In the genomic region with DNA sequence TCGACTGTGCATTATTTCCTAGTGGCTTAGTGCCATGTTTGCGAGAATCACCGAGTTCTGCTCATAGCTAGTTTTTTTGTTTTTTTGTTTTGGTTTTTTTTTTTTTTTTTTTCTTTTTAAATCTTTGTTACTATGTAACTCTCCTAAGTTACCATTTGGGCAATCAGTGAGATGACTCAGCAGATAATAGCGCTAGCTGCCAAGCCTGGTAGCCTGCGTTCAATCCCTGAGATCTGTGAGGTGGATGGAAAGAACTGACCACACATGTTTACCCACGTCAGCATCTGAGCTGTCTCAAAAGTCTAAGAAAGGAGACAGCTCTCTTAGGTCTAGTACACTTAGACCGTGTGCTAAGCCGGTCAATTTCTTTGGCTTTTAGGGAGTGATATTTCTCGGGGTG, we compare ENCODE assay signal across 13 mouse cellular contexts.
DNase-seq lines count a peak whose midpoint lies in the region; ATAC-seq and TF ChIP-seq lines count a peak whose summit lies in the region.
"Had no signal": no experiment of that assay in that cellular context is flagged by ENCODE, and none has a peak within 500 bp of the region (broad histone marks: within the 10 kb centered on the region; RNA-seq: fewer than 3 reads in every experiment).

No protein-coding gene starts in this region.

- TF ChIP-seq CTCF in midbrain, postnatal 0 days (IDR thresholded peaks at IDR 0.05): no peak
- no peak for TF ChIP-seq CTCF in stomach, postnatal 0 days (IDR thresholded peaks at IDR 0.05; ENCODE audit: low read depth)

- H3K4me3 ChIP-seq in hindbrain, embryonic 15.5 days: no peak overlapping the region
- H3K4me3 ChIP-seq in hindbrain, embryonic 10.5 days: no peak overlapping the region
- H3K4me3 ChIP-seq in midbrain, embryonic 14.5 days (replicated peaks; ENCODE audit: low read depth, low read length): no peak overlapping the region
- no peak overlapping the region for H3K4me3 ChIP-seq in midbrain, postnatal 0 days (ENCODE audit: low read depth, low read length)
- no peak overlapping the region for H3K4me3 ChIP-seq in hindbrain, embryonic 16.5 days (ENCODE audit: low read length)
- no peak overlapping the region for H3K4me3 ChIP-seq in stomach, postnatal 0 days (ENCODE audit: low read depth, low read length)
- H3K4me3 ChIP-seq: liver, embryonic 15.5 days had no signal

- H3K4me2 ChIP-seq in hindbrain, embryonic 15.5 days: no peak overlapping the region
- no peak overlapping the region for H3K4me2 ChIP-seq in midbrain, embryonic 14.5 days (ENCODE audit: low read length)
- no peak overlapping the region for H3K4me2 ChIP-seq in midbrain, postnatal 0 days (ENCODE audit: low read depth, low read length, poor library complexity, severe bottlenecking)
- no peak overlapping the region for H3K4me2 ChIP-seq in hindbrain, embryonic 16.5 days (ENCODE audit: low read length)
- no peak overlapping the region for H3K4me2 ChIP-seq in stomach, postnatal 0 days (replicated peaks; ENCODE audit: low read depth)
- H3K4me2 ChIP-seq: liver, embryonic 15.5 days had no signal

- no peaks in the 10 kb centered on the region for H3K27me3 ChIP-seq in hindbrain, embryonic 15.5 days
- H3K27me3 ChIP-seq in hindbrain, embryonic 10.5 days (ENCODE audit: insufficient read depth, poor library complexity, severe bottlenecking): no peaks in the 10 kb centered on the region
- H3K27me3 ChIP-seq in midbrain, embryonic 14.5 days (ENCODE audit: control insufficient read depth, insufficient read depth, low read length): no peaks in the 10 kb centered on the region
- H3K27me3 ChIP-seq in midbrain, postnatal 0 days (ENCODE audit: insufficient read depth, low read length): no peaks in the 10 kb centered on the region
- no peaks in the 10 kb centered on the region for H3K27me3 ChIP-seq in hindbrain, embryonic 16.5 days (replicated peaks; ENCODE audit: control insufficient read depth, insufficient read depth, low read length)
- H3K27me3 ChIP-seq in stomach, postnatal 0 days (ENCODE audit: control insufficient read depth, insufficient read depth, low read length): no peaks in the 10 kb centered on the region
- H3K27me3 ChIP-seq: liver, embryonic 15.5 days had no signal

- no peaks in the 10 kb centered on the region for H3K36me3 ChIP-seq in hindbrain, embryonic 15.5 days
- H3K36me3 ChIP-seq in hindbrain, embryonic 10.5 days: peaks cover 13% of the 10 kb centered on the region
- no peaks in the 10 kb centered on the region for H3K36me3 ChIP-seq in midbrain, embryonic 14.5 days (ENCODE audit: control insufficient read depth, insufficient read depth, low read length)
- 0 out of 2 replicates have a peak, but pooled peaks cover 5% of the 10 kb centered on the region for H3K36me3 ChIP-seq in midbrain, postnatal 0 days (ENCODE audit: insufficient read depth, low read length)
- no peaks in the 10 kb centered on the region for H3K36me3 ChIP-seq in hindbrain, embryonic 16.5 days (ENCODE audit: control insufficient read depth, insufficient read depth, low read length)
- H3K36me3 ChIP-seq in stomach, postnatal 0 days (ENCODE audit: control insufficient read depth, insufficient read depth, low read length): no peaks in the 10 kb centered on the region; the same call in 1 of the 2 replicates

- no peak for DNase-seq in hindbrain, embryonic 10.5 days (ENCODE audit: low spot score)
- no peak for DNase-seq in midbrain, embryonic 14.5 days
- no peak for DNase-seq in midbrain, postnatal 0 days (ENCODE audit: low spot score)
- no peak for DNase-seq in stomach, postnatal 0 days (ENCODE audit: low spot score)
- DNase-seq in cerebellum, postnatal 4 days (ENCODE audit: low spot score in 2 of 2): no peak
- no peak for DNase-seq in layer of hippocampus, adult 9-11 months
- DNase-seq: adrenal gland, adult 8-10 months; cerebellum, adult 18-20 months; right cerebral cortex, postnatal 4 days; thymus, postnatal 25 days had no signal

- no peak for ATAC-seq in hindbrain, embryonic 15.5 days (ENCODE audit: low FRiP score, low read depth)
- ATAC-seq in midbrain, embryonic 14.5 days (ENCODE audit: low FRiP score, low TSS enrichment): no peak
- ATAC-seq in midbrain, postnatal 0 days (ENCODE audit: low FRiP score): no peak
- ATAC-seq in hindbrain, embryonic 16.5 days: no peak
- ATAC-seq in stomach, postnatal 0 days (ENCODE audit: low FRiP score, low TSS enrichment): no peak

- H3K4me1 ChIP-seq in hindbrain, embryonic 15.5 days (replicated peaks): peaks cover 58% of the 10 kb centered on the region
- H3K4me1 ChIP-seq in hindbrain, embryonic 10.5 days (replicated peaks): peaks cover 41% of the 10 kb centered on the region
- peaks cover 19% of the 10 kb centered on the region for H3K4me1 ChIP-seq in midbrain, embryonic 14.5 days (ENCODE audit: control insufficient read depth, insufficient read depth, low read length)
- H3K4me1 ChIP-seq in midbrain, postnatal 0 days (ENCODE audit: insufficient read depth, low read length): peaks cover 10% of the 10 kb centered on the region
- peaks cover 34% of the 10 kb centered on the region for H3K4me1 ChIP-seq in hindbrain, embryonic 16.5 days (ENCODE audit: control insufficient read depth, insufficient read depth, low read depth, low read length)
- peaks cover 8% of the 10 kb centered on the region for H3K4me1 ChIP-seq in stomach, postnatal 0 days (replicated peaks; ENCODE audit: control insufficient read depth, insufficient read depth)

- 75% methylated on average over 9 of the region's 9 CpGs for WGBS in hindbrain, embryonic 15.5 days
- 88% methylated on average over 9 of the region's 9 CpGs for WGBS in hindbrain, embryonic 10.5 days
- 78% methylated on average over 9 of the region's 9 CpGs for WGBS in midbrain, embryonic 14.5 days
- 70% methylated on average over 9 of the region's 9 CpGs for WGBS in midbrain, postnatal 0 days
- WGBS in hindbrain, embryonic 16.5 days: 73% methylated on average over 9 of the region's 9 CpGs
- WGBS in stomach, postnatal 0 days: 35% methylated on average over 9 of the region's 9 CpGs

- no peaks in the 10 kb centered on the region for H3K9me3 ChIP-seq in hindbrain, embryonic 15.5 days
- no peaks in the 10 kb centered on the region for H3K9me3 ChIP-seq in hindbrain, embryonic 10.5 days
- no peaks in the 10 kb centered on the region for H3K9me3 ChIP-seq in midbrain, embryonic 14.5 days (ENCODE audit: control insufficient read depth, low read length)
- no peaks in the 10 kb centered on the region for H3K9me3 ChIP-seq in midbrain, postnatal 0 days (ENCODE audit: low read length)
- H3K9me3 ChIP-seq in hindbrain, embryonic 16.5 days (ENCODE audit: control insufficient read depth, low read length): no peaks in the 10 kb centered on the region
- no peaks in the 10 kb centered on the region for H3K9me3 ChIP-seq in stomach, postnatal 0 days (ENCODE audit: control insufficient read depth, low read length)
- H3K9me3 ChIP-seq: liver, embryonic 15.5 days had no signal

- no peak for TF ChIP-seq EP300 in stomach, postnatal 0 days (optimal IDR thresholded peaks at IDR 0.05)

- H3K9ac ChIP-seq in hindbrain, embryonic 15.5 days: no peak overlapping the region
- no peak overlapping the region for H3K9ac ChIP-seq in midbrain, embryonic 14.5 days (replicated peaks; ENCODE audit: low read length)
- H3K9ac ChIP-seq in midbrain, postnatal 0 days (replicated peaks; ENCODE audit: low read length, poor library complexity, severe bottlenecking): no peak overlapping the region
- H3K9ac ChIP-seq in hindbrain, embryonic 16.5 days (ENCODE audit: low read depth, low read length): no peak overlapping the region
- no peak overlapping the region for H3K9ac ChIP-seq in stomach, postnatal 0 days (ENCODE audit: low read length)
- H3K9ac ChIP-seq: liver, embryonic 15.5 days had no signal

- H3K27ac ChIP-seq in hindbrain, embryonic 15.5 days (replicated peaks): peak overlapping the region; percentile 40; the same call in 1 of the 2 replicates
- H3K27ac ChIP-seq in hindbrain, embryonic 10.5 days: no peak overlapping the region
- H3K27ac ChIP-seq in midbrain, embryonic 14.5 days (replicated peaks; ENCODE audit: low read depth, low read length): 0 out of 2 replicates have a peak overlapping the region, but pooled peaks have one; percentile 22
- H3K27ac ChIP-seq in midbrain, postnatal 0 days (ENCODE audit: low read depth, low read length): no peak overlapping the region
- H3K27ac ChIP-seq in hindbrain, embryonic 16.5 days (ENCODE audit: low read depth, low read length): peak overlapping the region; percentile 37; the same call in 1 of the 2 replicates
- peak overlapping the region; percentile 76 for H3K27ac ChIP-seq in stomach, postnatal 0 days (replicated peaks)
- H3K27ac ChIP-seq: liver, embryonic 15.5 days had no signal

Comparison
In these comparisons a context has a peak if more than half of its experiments do, and no peak if none do; other contexts are left out.
1. H3K27ac ChIP-seq: peak in hindbrain, embryonic 15.5 days (single experiment), midbrain, embryonic 14.5 days (single experiment), hindbrain, embryonic 16.5 days (single experiment) and stomach, postnatal 0 days (single experiment); none in hindbrain, embryonic 10.5 days (single experiment) and midbrain, postnatal 0 days (single experiment).